Mouse (Mus musculus): ENCODE results near the gene Rorb.

DNA sequence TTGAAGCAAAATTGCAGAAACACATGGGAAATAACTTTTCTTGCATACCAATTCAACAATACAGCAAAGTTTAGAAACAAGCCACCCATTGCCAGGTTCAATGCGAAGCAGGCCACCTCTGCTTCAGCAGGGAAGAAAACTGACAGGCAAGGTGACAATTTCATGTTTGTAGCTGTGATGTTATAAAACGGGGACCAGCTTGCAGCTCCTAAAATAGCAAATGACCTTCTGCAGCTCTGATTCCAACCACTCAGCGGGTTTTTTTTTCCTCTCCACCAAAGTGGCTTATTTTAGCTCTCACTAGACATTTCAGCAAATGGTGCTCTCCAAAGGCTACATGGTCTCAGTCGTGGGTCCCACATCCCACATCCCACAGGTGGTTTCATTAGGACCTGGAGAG, 143.7 kb downstream of the Rorb start:
- TF ChIP-seq CTCF (IDR thresholded peaks at IDR 0.05; ENCODE audit: low read depth, low read length): no peak
- no peak for TF ChIP-seq POLR2A (IDR thresholded peaks at IDR 0.05; ENCODE audit: borderline replicate concordance, low read depth, low read length)
